Mouse (Mus musculus): ENCODE data around the gene Frg2f1. TPM values are rescaled to one million over a fixed set of nuclear protein-coding genes. Genes with fewer than 3 reads are reported as not detected.

Frg2f1 gene
- polyA plus RNA-seq, 1 experiment from 2014 or later, result 8.9 TPM

- no peaks in the 10 kb centered on the region for H3K27me3 ChIP-seq (ENCODE audit: control insufficient read depth, insufficient read depth, low read depth, low read length)
- no peak overlapping the region for H3K4me3 ChIP-seq (ENCODE audit: low read depth, low read length)
- 47% methylated on average over 9 of the region's 9 CpGs for WGBS
Observed at GRCm38 (mm10) chr4:119483051-119483450, 56.3 kb downstream of the Frg2f1 start.

More at GRCm38 (mm10) chr4:119483051-119483450, 56.3 kb downstream of the Frg2f1 start:
- H3K36me3 ChIP-seq (ENCODE audit: control insufficient read depth, insufficient read depth, low read length), result no peaks in the 10 kb centered on the region
- no peak overlapping the region for H3K9ac ChIP-seq (ENCODE audit: low read depth, low read length)
- no peak overlapping the region for H3K27ac ChIP-seq (ENCODE audit: low read length)
- ATAC-seq, result no peak
- H3K9me3 ChIP-seq (replicated peaks; ENCODE audit: control insufficient read depth, low read length, poor library complexity, severe bottlenecking), result no peaks in the 10 kb centered on the region
- no peak overlapping the region for H3K4me2 ChIP-seq (ENCODE audit: low read length)
- H3K4me1 ChIP-seq (ENCODE audit: control insufficient read depth, insufficient read depth, low read length), result no peaks in the 10 kb centered on the region

Other genes with a start within 250 kb of the Frg2f1 start
- 716 and 727 TPM in 2 replicates for gene Ybx1, start 244.9 kb downstream of the Frg2f1 start, polyA plus RNA-seq (2015; fragmentation: Nextera tagmentation; extraction: Ambion mirVana)
- gene Ppih, start 219.0 kb downstream of the Frg2f1 start, polyA plus RNA-seq (2015; fragmentation: Nextera tagmentation; extraction: Ambion mirVana), result 36.4 and 42.9 TPM in 2 replicates
- 22.8 and 27.1 TPM in 2 replicates for gene Ccdc30, start 124.0 kb downstream of the Frg2f1 start, polyA plus RNA-seq (2015; fragmentation: Nextera tagmentation; extraction: Ambion mirVana)
- 18.6 and 19.4 TPM in 2 replicates for gene Ppcs, start 117.1 kb downstream of the Frg2f1 start, polyA plus RNA-seq (2015; fragmentation: Nextera tagmentation; extraction: Ambion mirVana)
- 0.64 and 0.76 TPM in 2 replicates for gene Zmynd12, start 116.7 kb downstream of the Frg2f1 start, polyA plus RNA-seq (2015; fragmentation: Nextera tagmentation; extraction: Ambion mirVana)
- gene Rimkla, start 46.9 kb downstream of the Frg2f1 start, polyA plus RNA-seq (2015; fragmentation: Nextera tagmentation; extraction: Ambion mirVana), result 27.2 and 29.0 TPM in 2 replicates
- gene Foxj3, start 2.5 kb downstream of the Frg2f1 start, polyA plus RNA-seq (2015; fragmentation: Nextera tagmentation; extraction: Ambion mirVana), result 36.7 and 42.8 TPM in 2 replicates
- not detected in 2 replicates for gene Guca2a, start 98.2 kb upstream of the Frg2f1 start, polyA plus RNA-seq (2015; fragmentation: Nextera tagmentation; extraction: Ambion mirVana)
- not detected in 2 replicates for gene Guca2b, start 119.4 kb upstream of the Frg2f1 start, polyA plus RNA-seq (2015; fragmentation: Nextera tagmentation; extraction: Ambion mirVana)
- gene Hivep3, start 194.3 kb upstream of the Frg2f1 start, polyA plus RNA-seq (2015; fragmentation: Nextera tagmentation; extraction: Ambion mirVana), result 16.0 and 20.2 TPM in 2 replicates

Measured in midbrain, embryonic 16.5 days (tissue).